Mouse (Mus musculus): ENCODE measurements around the gene Eml2. TPM values are rescaled to one million over a fixed set of nuclear protein-coding genes. Genes with fewer than 3 reads are reported as not detected.
A peak's percentile ranks its signal among the peaks of the same experiment; 100 is the strongest.

Eml2 gene
- 8.3 and 14.4 TPM in 2 replicates for polyA plus RNA-seq (2015; fragmentation: Nextera tagmentation; extraction: Ambion mirVana)

DNA sequence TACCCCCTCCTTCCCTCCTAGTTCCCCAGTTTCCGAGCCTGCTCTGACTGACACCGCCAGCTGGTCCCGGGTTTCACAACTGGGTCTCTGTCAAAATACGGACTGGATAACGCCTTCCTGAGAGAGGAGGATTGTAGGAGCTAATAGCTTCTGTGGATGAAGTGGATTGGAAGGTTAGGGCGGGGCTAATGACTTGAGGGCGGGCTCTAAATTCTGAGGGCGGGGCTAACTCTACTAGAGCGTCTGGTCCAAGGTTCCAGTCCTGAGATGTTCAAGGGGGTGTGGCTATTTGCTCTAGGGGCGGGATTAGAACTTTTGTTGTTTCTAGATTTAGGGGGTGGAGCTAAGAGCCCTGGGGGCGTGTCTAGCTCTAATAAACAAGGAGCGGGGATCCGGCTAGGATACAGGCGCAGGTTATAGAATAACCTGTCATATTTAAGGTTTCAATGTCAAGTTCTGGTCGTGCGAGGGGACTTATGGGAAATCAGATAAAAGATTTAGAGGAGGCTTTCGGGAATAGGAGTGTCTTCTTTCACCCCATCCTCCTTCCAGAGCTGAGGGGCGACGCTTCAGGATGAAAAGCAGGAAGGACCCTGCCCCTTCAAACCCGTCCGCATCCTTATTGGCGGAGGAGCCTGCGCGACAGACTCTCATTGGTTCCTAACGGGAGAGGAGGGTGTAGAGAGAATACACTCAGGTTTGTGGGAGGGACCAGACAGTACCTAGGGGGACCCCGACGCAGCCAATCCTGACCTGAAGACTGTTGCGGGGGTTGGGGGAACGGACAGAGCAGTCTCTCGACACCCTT is at the start of gene Eml2:
Gene Eml2, plus strand, starts transcription at position 714 of the 808 bp plus-strand sequence.
- Histone ChIP-seq H3K4me1 (replicated peaks; ENCODE audit: control insufficient read depth, insufficient read depth, low read length) (peaks cover 48% of the 10 kb centered on the region), H3K4me2 (ENCODE audit: low read length) (peak within 1 kb of the TSS; percentile 67), H3K9me3 (ENCODE audit: control insufficient read depth, low read length) (no peaks in the 10 kb centered on the region), H3K36me3 (ENCODE audit: control insufficient read depth, insufficient read depth) (no peaks in the 10 kb centered on the region), H3K27ac (ENCODE audit: low read length) (peak within 1 kb of the TSS; percentile 84), H3K4me3 (replicated peaks; ENCODE audit: low read length) (peak within 1 kb of the TSS; percentile 70), H3K27me3 (replicated peaks; ENCODE audit: control insufficient read depth, insufficient read depth, low read length) (peaks cover 14% of the 10 kb centered on the region), H3K9ac (replicated peaks; ENCODE audit: low read depth, low read length) (peak within 1 kb of the TSS; percentile 79)
- WGBS = under 1% methylated on average over 30 of the region's 30 CpGs
- peak; percentile 95 for ATAC-seq

DNA sequence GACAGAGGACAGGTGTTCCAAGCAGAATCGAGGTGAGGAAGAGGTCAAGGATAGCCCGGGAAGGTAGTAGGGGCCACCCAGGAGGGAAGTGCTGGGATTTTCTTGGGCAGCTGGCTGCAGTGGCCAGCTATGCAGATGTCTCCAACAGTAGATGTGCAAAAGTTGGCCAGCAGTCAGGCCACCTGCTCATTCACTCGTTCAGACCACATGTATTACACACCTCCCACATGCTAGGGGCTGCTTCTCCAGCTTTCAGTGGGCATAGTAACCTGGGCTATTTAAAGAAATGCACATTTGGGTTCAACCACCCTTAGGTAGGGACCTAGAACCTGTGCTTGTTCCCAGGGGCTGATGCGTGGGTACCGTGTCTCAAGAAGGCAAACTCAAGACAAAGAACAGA is 48.5 kb upstream of the Eml2 start:
- Histone ChIP-seq H3K4me3 (replicated peaks; ENCODE audit: low read length) (no peak overlapping the region), H3K4me2 (ENCODE audit: low read length) (no peak overlapping the region)

DNA sequence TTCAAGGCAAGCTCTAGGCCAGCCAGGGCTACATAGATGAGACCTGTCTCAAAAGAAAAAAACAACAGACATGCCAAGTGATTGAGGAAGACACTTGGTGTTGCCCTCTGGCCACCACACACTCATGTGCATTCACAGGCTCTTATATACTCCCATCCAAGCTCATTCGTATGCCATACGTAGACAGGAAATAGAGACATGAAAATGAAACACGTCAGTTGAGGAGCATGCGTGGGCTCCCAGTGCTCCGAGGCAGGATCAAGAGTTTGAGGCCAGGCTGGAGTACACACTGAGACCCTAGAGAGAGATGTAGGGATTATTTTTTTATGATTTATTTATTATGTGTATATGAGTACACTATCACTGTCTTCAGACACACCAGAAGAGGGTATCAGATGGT is 46.8 kb upstream of the Eml2 start:
- Histone ChIP-seq H3K27ac (ENCODE audit: low read length) (no peak overlapping the region), H3K4me2 (ENCODE audit: low read length) (no peak overlapping the region), H3K9me3 (ENCODE audit: control insufficient read depth, low read length) (no peaks in the 10 kb centered on the region), H3K9ac (replicated peaks; ENCODE audit: low read depth, low read length) (no peak overlapping the region), H3K4me3 (replicated peaks; ENCODE audit: low read length) (no peak overlapping the region), H3K27me3 (replicated peaks; ENCODE audit: control insufficient read depth, insufficient read depth, low read length) (no peaks in the 10 kb centered on the region), H3K4me1 (replicated peaks; ENCODE audit: control insufficient read depth, insufficient read depth, low read length) (peaks cover 11% of the 10 kb centered on the region), H3K36me3 (ENCODE audit: control insufficient read depth, insufficient read depth) (no peaks in the 10 kb centered on the region; the same call in 1 of the 2 replicates)
- 96% methylated on average over 5 of the region's 5 CpGs for WGBS
- ATAC-seq = no peak

More for the DNA sequence above, 48.5 kb upstream of the Eml2 start:
- H3K9ac ChIP-seq (replicated peaks; ENCODE audit: low read depth, low read length) = no peak overlapping the region
- H3K36me3 ChIP-seq (ENCODE audit: control insufficient read depth, insufficient read depth) = no peaks in the 10 kb centered on the region; the same call in 1 of the 2 replicates
- 88% methylated on average over 5 of the region's 5 CpGs for WGBS
- H3K4me1 ChIP-seq (replicated peaks; ENCODE audit: control insufficient read depth, insufficient read depth, low read length) = peaks cover 11% of the 10 kb centered on the region
- H3K27ac ChIP-seq (ENCODE audit: low read length) = no peak overlapping the region
- no peak for ATAC-seq
- no peaks in the 10 kb centered on the region for H3K9me3 ChIP-seq (ENCODE audit: control insufficient read depth, low read length)
- H3K27me3 ChIP-seq (replicated peaks; ENCODE audit: control insufficient read depth, insufficient read depth, low read length) = no peaks in the 10 kb centered on the region

DNA sequence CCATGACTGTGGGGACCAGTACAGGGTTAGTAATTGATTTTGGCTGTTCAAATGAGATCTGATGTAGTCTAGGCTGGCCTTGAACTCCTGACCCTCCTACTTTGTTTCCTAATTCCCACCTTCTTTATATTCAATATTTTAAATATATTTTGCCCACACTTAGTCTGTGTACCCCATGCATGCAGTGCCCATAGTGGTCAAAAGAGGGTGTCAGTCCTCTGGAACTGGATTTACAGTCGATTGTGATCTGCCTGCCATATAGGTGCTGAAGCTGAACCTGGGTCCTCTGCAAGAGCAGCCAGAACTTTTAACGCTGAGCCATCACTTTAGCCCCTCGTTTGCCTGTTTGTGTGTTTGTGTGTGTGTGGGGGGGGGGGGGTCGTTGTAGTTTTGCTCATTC is 45.6 kb upstream of the Eml2 start:
- H3K9me3 ChIP-seq (ENCODE audit: control insufficient read depth, low read length) = no peaks in the 10 kb centered on the region
- H3K27me3 ChIP-seq (replicated peaks; ENCODE audit: control insufficient read depth, insufficient read depth, low read length) = no peaks in the 10 kb centered on the region
- peaks cover 11% of the 10 kb centered on the region for H3K4me1 ChIP-seq (replicated peaks; ENCODE audit: control insufficient read depth, insufficient read depth, low read length)
- peak overlapping the region; percentile 49 for H3K4me3 ChIP-seq (replicated peaks; ENCODE audit: low read length)
- peaks cover 3% of the 10 kb centered on the region for H3K36me3 ChIP-seq (ENCODE audit: control insufficient read depth, insufficient read depth)
- H3K9ac ChIP-seq (replicated peaks; ENCODE audit: low read depth, low read length) = no peak overlapping the region
- WGBS = 33% methylated on average over 4 of the region's 4 CpGs
- peak overlapping the region; percentile 86 for H3K27ac ChIP-seq (ENCODE audit: low read length)
- ATAC-seq = no peak
- H3K4me2 ChIP-seq (ENCODE audit: low read length) = peak overlapping the region; percentile 62

DNA sequence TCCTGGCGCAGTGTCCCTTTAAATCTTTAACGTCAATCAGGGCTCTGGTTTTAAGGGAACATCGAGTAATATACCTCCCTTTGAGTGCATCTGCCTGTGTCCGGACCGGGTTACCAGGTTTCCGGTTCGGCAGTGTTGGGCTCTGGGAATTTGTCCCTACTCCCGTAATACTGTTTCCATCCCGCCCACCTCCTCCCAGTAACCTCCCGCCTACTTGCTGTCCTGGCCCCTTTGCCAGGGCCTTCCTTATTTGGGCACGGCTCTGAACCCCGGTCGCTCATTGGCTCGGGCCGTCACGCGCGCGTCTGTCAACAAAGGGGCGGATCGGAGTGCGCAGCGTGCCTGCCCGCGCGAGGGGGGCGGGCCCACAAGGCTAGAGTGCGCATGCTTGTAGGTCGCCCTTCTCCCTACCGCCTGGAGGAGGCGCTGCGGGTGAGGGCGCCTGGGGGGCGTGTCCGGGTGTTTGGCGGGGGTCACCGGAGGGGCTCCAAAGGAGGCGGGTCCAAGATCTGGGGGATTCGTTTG is 44.8 kb upstream of the Eml2 start:
- Histone ChIP-seq H3K4me3 (replicated peaks; ENCODE audit: low read length) (peak overlapping the region; percentile 49), H3K4me2 (ENCODE audit: low read length) (peak overlapping the region; percentile 62), H3K27me3 (replicated peaks; ENCODE audit: control insufficient read depth, insufficient read depth, low read length) (no peaks in the 10 kb centered on the region), H3K27ac (ENCODE audit: low read length) (peak overlapping the region; percentile 86), H3K4me1 (replicated peaks; ENCODE audit: control insufficient read depth, insufficient read depth, low read length) (peaks cover 11% of the 10 kb centered on the region), H3K9me3 (ENCODE audit: control insufficient read depth, low read length) (no peaks in the 10 kb centered on the region), H3K36me3 (ENCODE audit: control insufficient read depth, insufficient read depth) (peaks cover 5% of the 10 kb centered on the region), H3K9ac (replicated peaks; ENCODE audit: low read depth, low read length) (peak overlapping the region; percentile 57)
- peak; percentile 99 for ATAC-seq
- WGBS = 0% methylated on average over 39 of the region's 39 CpGs

DNA sequence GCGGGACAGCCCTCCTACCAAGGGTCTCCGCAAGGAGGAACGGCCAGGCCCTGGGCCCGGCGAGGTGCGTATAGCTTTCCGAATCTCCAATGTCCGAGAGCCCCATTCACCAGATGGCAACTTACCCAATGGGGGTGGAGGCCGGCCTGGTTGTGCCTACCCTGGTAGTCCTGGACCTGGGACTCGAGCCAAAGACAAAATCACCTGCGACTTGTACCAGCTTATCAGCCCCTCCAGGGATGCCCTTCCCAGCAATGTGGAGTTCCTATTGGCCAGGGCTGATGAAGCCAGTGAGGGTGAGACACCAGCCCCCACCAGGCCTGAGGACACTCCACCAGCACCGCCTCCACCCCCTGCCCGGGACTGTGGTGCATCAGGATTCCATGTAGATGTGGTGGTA is 40.1 kb upstream of the Eml2 start:
- no peak overlapping the region for H3K9ac ChIP-seq (replicated peaks; ENCODE audit: low read depth, low read length)
- WGBS = 97% methylated on average over 13 of the region's 13 CpGs
- peaks cover 16% of the 10 kb centered on the region for H3K36me3 ChIP-seq (ENCODE audit: control insufficient read depth, insufficient read depth)
- H3K4me1 ChIP-seq (replicated peaks; ENCODE audit: control insufficient read depth, insufficient read depth, low read length) = peaks cover 6% of the 10 kb centered on the region
- no peaks in the 10 kb centered on the region for H3K27me3 ChIP-seq (replicated peaks; ENCODE audit: control insufficient read depth, insufficient read depth, low read length)
- H3K9me3 ChIP-seq (ENCODE audit: control insufficient read depth, low read length) = no peaks in the 10 kb centered on the region
- H3K27ac ChIP-seq (ENCODE audit: low read length) = no peak overlapping the region
- H3K4me2 ChIP-seq (ENCODE audit: low read length) = no peak overlapping the region
- no peak for ATAC-seq
- no peak overlapping the region for H3K4me3 ChIP-seq (replicated peaks; ENCODE audit: low read length)

DNA sequence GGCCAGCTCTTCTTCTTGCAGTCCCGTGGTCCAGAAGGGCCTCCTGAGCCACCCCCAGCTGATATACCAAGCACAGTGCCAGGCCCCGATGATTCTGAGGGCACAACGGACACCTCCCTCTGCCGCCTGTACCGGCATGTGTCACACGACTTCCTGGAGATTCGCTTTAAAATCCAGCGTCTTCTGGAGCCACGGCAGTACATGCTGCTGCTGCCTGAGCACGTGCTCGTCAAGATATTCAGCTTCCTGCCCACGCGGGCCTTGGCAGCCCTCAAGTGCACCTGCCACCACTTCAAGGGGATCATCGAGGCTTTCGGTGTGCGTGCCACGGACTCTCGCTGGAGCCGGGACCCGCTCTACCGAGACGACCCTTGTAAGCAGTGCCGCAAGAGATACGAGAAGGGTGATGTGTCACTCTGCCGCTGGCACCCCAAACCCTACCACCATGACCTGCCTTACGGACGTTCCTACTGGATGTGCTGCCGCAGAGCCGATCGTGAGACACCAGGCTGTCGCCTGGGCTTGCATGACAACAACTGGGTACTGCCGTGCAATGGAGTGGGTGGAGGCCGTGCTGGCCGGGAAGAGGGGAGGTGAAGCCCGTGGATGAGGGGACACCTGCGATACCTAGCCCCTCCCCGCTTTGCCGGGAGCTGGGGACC is 39.4 kb upstream of the Eml2 start:
- Histone ChIP-seq H3K4me2 (ENCODE audit: low read length) (no peak overlapping the region), H3K36me3 (ENCODE audit: control insufficient read depth, insufficient read depth) (peaks cover 18% of the 10 kb centered on the region), H3K9me3 (ENCODE audit: control insufficient read depth, low read length) (no peaks in the 10 kb centered on the region), H3K9ac (replicated peaks; ENCODE audit: low read depth, low read length) (no peak overlapping the region), H3K4me3 (replicated peaks; ENCODE audit: low read length) (no peak overlapping the region), H3K27ac (ENCODE audit: low read length) (no peak overlapping the region), H3K27me3 (replicated peaks; ENCODE audit: control insufficient read depth, insufficient read depth, low read length) (no peaks in the 10 kb centered on the region), H3K4me1 (replicated peaks; ENCODE audit: control insufficient read depth, insufficient read depth, low read length) (peaks cover 4% of the 10 kb centered on the region)
- WGBS = 94% methylated on average over 38 of the region's 38 CpGs
- no peak for ATAC-seq

DNA sequence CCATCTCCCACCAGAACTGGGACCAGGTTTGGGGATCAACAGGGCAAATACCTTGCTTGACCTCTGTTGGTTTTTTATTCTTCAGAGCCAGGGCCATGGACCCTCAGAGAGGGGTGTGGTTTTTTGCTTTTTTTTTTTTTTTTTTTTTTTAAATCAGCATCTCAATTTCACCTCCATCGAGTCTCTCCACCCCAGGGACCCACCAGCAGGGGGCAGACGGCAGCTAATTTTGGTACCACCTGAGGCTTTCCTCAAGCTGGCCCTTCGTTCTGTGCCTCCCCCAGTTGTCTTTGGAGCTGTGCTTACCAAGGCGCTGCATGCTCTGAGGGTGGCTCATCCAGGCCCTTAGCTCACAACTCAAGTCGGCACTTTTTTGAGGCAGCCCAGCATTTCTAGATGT is 38.8 kb upstream of the Eml2 start:
- no peak for ATAC-seq
- no peak overlapping the region for H3K27ac ChIP-seq (ENCODE audit: low read length)
- 50% methylated on average over 5 of the region's 5 CpGs for WGBS
- no peak overlapping the region for H3K4me2 ChIP-seq (ENCODE audit: low read length)
- no peak overlapping the region for H3K9ac ChIP-seq (replicated peaks; ENCODE audit: low read depth, low read length)
- no peaks in the 10 kb centered on the region; the same call in 1 of the 2 replicates for H3K4me1 ChIP-seq (replicated peaks; ENCODE audit: control insufficient read depth, insufficient read depth, low read length)
- no peaks in the 10 kb centered on the region for H3K9me3 ChIP-seq (ENCODE audit: control insufficient read depth, low read length)
- no peaks in the 10 kb centered on the region for H3K27me3 ChIP-seq (replicated peaks; ENCODE audit: control insufficient read depth, insufficient read depth, low read length)
- no peak overlapping the region for H3K4me3 ChIP-seq (replicated peaks; ENCODE audit: low read length)
- H3K36me3 ChIP-seq (ENCODE audit: control insufficient read depth, insufficient read depth) = peaks cover 18% of the 10 kb centered on the region

DNA sequence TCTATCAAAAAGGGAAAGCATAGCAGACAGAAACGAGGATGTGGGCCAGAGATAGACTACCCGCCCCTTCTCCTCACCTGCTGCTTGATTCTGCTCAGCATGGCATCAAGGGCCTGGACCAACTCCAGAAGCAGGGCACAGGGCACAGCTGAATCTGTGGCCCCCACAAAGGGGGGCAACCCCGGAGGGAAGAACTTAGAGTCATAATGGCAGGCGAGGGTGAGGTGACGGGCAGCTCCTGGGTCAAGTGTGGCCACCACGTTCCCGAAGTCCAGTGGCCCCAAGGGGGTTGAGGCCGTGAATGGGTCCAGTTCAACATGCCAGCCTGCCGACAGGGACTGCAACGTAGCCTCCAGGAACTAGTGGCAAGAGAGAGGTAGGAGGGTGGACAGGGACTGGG is 29.4 kb upstream of the Eml2 start:
- no peaks in the 10 kb centered on the region for H3K9me3 ChIP-seq (ENCODE audit: control insufficient read depth, low read length)
- no peaks in the 10 kb centered on the region for H3K27me3 ChIP-seq (replicated peaks; ENCODE audit: control insufficient read depth, insufficient read depth, low read length)
- WGBS = 90% methylated on average over 10 of the region's 10 CpGs
- H3K4me2 ChIP-seq (ENCODE audit: low read length) = no peak overlapping the region
- no peak overlapping the region for H3K9ac ChIP-seq (replicated peaks; ENCODE audit: low read depth, low read length)
- no peak overlapping the region for H3K27ac ChIP-seq (ENCODE audit: low read length)
- H3K4me3 ChIP-seq (replicated peaks; ENCODE audit: low read length) = no peak overlapping the region
- ATAC-seq = no peak
- H3K36me3 ChIP-seq (ENCODE audit: control insufficient read depth, insufficient read depth) = 0 out of 2 replicates have a peak, but pooled peaks cover 3% of the 10 kb centered on the region
- peaks cover 16% of the 10 kb centered on the region for H3K4me1 ChIP-seq (replicated peaks; ENCODE audit: control insufficient read depth, insufficient read depth, low read length)
